Mouse (Mus musculus) kidney, postnatal 10 days (tissue): Measurements from ENCODE around the gene Amacr.

Experiments used
- DNase-seq: peaks from one replicate; pipeline ENCODE4 v3.0.0; 2021; ENCODE audit warnings: mixed read lengths

Amacr gene

GRCm38 (mm10) chr15:10990411-10990810, 8.9 kb downstream of the Amacr start:
- no peak for DNase-seq

- no peak for DNase-seq
Measured at GRCm38 (mm10) chr15:10991566-10991965, 10.0 kb downstream of the Amacr start.

GRCm38 (mm10) chr15:10999832-11000231, 18.3 kb downstream of the Amacr start:
- no peak for DNase-seq

- DNase-seq: no peak
Measured at GRCm38 (mm10) chr15:11000421-11000820, 18.9 kb downstream of the Amacr start, which contains the start of gene Slc45a2. TSS of gene Slc45a2 (plus strand) at chr15:11000721.

- DNase-seq: no peak
Measured at GRCm38 (mm10) chr15:11003791-11004190, 22.2 kb downstream of the Amacr start.

- no peak for DNase-seq
Measured at GRCm38 (mm10) chr15:11004646-11005045, 23.1 kb downstream of the Amacr start.

GRCm38 (mm10) chr15:11008756-11009155, 27.2 kb downstream of the Amacr start:
- DNase-seq: peak; percentile 17

GRCm38 (mm10) chr15:11010976-11011548, 29.5 kb downstream of the Amacr start:
- DNase-seq: no peak

- no peak for DNase-seq
Measured at GRCm38 (mm10) chr15:11014931-11015330, 33.4 kb downstream of the Amacr start.

GRCm38 (mm10) chr15:11026801-11027561, 45.4 kb downstream of the Amacr start:
- DNase-seq: no peak

GRCm38 (mm10) chr15:11030188-11030587, 48.6 kb downstream of the Amacr start:
- no peak for DNase-seq

GRCm38 (mm10) chr15:11035947-11036474, 54.5 kb downstream of the Amacr start:
- DNase-seq: peak; percentile 15

- peak; percentile 30 for DNase-seq
Measured at GRCm38 (mm10) chr15:11036535-11037375, 55.2 kb downstream of the Amacr start.

GRCm38 (mm10) chr15:11037376-11037695, 55.8 kb downstream of the Amacr start:
- DNase-seq: no peak

- peak; percentile 31 for DNase-seq
Measured at GRCm38 (mm10) chr15:11037711-11038110, 56.2 kb downstream of the Amacr start, which contains the start of gene Rxfp3. TSS of gene Rxfp3 (minus strand) at chr15:11037991.

- DNase-seq: peak; percentile 71
Measured at GRCm38 (mm10) chr15:11038476-11038875, 56.9 kb downstream of the Amacr start.

- no peak for DNase-seq
Measured at GRCm38 (mm10) chr15:11040067-11040466, 58.5 kb downstream of the Amacr start.

GRCm38 (mm10) chr15:11041229-11041628, 59.7 kb downstream of the Amacr start:
- DNase-seq: no peak

GRCm38 (mm10) chr15:11042828-11043227, 61.3 kb downstream of the Amacr start:
- no peak for DNase-seq
